Mouse (Mus musculus): ENCODE data around the gene Setdb1.
"Not testable (repeated sequence)": the region's sequence is repeated elsewhere in the genome, so short reads cannot be mapped to it uniquely, and the experiment has no call there.

The Setdb1 gene

DNA sequence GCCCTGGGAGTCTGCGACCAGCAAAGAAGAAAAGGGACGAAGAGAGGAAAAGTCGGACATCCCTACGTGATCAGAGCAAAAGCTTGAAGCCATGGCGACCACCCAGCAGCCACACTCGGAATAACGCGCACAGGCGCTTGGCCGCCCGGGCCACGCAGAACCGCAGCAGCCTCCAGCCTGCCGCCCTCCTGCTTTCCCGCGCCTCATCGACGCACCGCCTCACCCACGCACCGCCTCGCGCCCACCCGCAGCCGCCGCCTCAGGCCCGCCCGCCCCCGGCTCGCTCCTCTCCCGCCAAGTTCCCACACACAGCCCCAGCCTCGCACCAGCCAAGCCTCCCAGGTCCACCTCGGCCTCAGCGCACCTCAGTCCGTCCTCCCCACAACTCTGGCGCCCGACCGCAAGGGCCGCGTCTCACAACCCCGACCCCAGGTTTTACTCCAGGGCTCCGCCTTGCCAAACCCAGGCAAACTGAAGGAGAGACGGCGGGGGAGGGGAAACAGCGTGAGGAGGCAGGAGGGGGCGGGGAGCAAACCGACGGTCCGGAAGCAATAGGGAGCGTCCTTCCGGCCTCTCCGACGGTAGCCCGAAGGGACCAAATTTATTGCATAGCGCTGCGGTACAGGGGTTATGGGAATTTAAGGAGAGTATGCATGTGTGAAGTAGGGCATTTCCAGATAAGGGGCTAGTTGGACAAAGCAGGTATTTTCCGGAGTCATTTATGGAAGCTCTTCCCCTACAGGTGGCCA is at the start of gene Setdb1:
Gene Setdb1 (minus strand): TSS at position 502 of the 749 bp plus-strand sequence.
- peak; percentile 98 for DNase-seq (ENCODE audit: low read depth, low spot score)

DNA sequence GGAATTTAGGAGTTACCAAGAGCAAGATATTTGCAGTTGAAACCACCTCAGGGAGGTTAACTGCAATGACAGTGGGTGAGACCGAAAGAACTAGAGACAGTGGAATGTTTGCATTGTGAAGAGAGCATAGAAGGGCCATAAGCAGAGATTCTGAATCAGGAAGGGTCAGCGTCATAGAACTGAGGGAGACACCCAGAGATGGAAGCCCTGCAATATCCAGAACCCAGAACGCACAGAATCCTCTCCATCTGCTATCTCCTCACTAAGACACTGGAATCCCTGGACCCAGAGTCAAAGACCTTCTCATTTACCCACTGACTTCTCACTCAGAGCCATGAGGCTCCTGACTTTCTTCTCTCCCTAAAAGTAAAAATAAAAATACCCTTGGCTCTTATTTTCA is 45.7 kb upstream of the Setdb1 start, which contains the start of gene 4930558C23Rik:
Gene 4930558C23Rik (minus strand): TSS at position 101 of the 400 bp plus-strand sequence.
- no peak for DNase-seq (ENCODE audit: low read depth, low spot score)

- no peak for DNase-seq (ENCODE audit: low read depth, low spot score)
Observed at GRCm38 (mm10) chr3:95394385-95394784, 37.4 kb upstream of the Setdb1 start.

- DNase-seq (ENCODE audit: low read depth, low spot score): no peak
Observed at GRCm38 (mm10) chr3:95385401-95386075, 28.5 kb upstream of the Setdb1 start.

- no peak for DNase-seq (ENCODE audit: low read depth, low spot score)
Observed at GRCm38 (mm10) chr3:95373208-95373607, 16.2 kb upstream of the Setdb1 start.

DNA sequence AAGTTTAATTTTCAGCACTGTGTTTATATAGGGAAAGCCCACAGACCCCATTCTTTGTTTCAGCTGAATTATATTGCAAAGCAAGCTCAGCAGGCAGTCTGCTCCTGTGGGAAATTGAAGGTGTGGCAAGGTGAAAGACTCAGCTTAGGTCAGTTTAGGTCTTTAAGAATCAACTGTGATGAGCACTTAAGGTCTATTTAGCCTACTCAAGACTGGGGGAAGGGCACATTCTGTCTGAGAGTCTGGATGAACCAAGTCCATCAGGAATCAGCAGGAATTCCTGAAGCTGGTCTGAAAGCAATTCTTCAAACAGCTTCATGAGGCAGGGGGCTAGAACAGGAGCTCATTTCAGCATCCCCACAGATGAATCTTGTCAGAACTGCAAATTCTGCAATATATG is 13.1 kb upstream of the Setdb1 start:
- no peak for DNase-seq (ENCODE audit: low read depth, low spot score)

- DNase-seq (ENCODE audit: low read depth, low spot score): not testable (repeated sequence)
Observed at GRCm38 (mm10) chr3:95360276-95360675, 3.3 kb upstream of the Setdb1 start.

DNA sequence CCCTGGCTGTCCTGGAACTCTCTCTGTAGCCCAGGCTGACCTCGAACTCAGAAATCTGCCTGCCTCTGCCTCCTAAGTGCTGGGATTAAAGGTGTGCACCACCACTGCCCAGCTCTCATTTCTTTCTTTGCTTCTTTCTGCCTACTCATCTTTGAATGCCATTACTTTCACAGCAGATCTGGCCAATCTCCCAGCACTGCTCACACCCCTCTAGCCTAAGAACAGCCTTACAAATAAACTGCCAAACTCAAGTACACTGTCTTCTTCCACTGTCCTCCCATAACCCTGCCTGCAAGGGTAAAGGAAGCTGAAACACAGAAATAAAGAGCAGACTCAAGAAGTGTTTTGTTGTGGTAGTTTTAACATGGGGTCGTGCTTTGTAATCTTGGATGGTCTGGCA is 744 bp upstream of the Setdb1 start:
- DNase-seq (ENCODE audit: low read depth, low spot score): no peak

DNA sequence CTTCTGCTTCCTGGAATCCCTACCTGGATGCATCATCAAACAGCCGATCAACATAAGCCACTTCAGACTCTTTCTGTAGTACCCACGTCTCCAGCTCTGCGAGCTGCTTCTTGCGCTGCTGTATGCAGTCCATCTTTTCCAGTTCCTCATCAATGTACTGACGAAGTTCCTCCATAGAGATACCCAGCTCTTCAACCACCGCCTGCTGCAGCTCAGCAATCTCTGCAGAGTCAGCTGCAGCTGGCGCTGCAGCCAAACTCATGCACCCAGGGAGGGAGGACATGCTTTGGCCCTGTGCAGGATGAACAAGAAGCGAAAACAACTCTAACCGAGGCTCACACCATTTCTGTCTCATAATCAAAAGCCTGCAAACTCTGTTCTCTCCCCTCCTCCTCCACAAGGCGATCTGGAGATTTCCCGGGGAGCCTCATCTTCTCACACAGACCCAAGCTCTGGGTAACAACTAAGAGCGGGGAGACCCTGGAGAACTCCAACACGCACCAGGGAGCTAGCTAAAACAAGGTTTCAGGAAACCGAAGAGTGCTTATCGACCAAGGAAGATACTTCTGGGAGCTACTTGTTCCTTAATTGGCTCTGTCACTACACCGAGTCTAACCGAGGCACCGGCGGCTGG is 974 bp downstream of the Setdb1 start:
- DNase-seq (ENCODE audit: low read depth, low spot score): not testable (repeated sequence)

DNA sequence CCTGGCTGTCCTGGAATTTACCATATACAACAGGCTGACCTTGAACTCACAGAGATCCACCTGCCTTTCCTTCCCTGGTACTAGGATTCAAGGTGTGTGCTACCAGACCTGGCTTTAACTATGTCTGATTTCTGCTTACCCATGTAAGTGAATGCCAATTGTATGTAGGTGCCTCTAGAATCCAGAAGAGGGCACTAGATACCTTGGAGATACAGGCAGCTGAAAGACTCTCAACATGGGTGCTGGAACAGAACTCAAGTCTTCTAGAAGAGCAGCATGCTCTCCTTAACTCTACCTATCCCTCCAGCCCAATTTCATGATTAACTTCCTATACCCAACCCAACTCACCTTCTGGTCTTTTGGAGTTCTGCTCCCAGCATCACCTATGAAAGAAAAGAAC is 7.5 kb downstream of the Setdb1 start:
- DNase-seq (ENCODE audit: low read depth, low spot score): peak; percentile 24

- DNase-seq (ENCODE audit: low read depth, low spot score): not testable (repeated sequence)
Observed at GRCm38 (mm10) chr3:95348343-95348742, 8.7 kb downstream of the Setdb1 start.

GRCm38 (mm10) chr3:95346454-95346853 is 10.5 kb downstream of the Setdb1 start:
- no peak for DNase-seq (ENCODE audit: low read depth, low spot score)

- not testable (repeated sequence) for DNase-seq (ENCODE audit: low read depth, low spot score)
Observed at GRCm38 (mm10) chr3:95343356-95344000, 13.5 kb downstream of the Setdb1 start.

GRCm38 (mm10) chr3:95338251-95338650 is 18.8 kb downstream of the Setdb1 start:
- no peak for DNase-seq (ENCODE audit: low read depth, low spot score)

DNA sequence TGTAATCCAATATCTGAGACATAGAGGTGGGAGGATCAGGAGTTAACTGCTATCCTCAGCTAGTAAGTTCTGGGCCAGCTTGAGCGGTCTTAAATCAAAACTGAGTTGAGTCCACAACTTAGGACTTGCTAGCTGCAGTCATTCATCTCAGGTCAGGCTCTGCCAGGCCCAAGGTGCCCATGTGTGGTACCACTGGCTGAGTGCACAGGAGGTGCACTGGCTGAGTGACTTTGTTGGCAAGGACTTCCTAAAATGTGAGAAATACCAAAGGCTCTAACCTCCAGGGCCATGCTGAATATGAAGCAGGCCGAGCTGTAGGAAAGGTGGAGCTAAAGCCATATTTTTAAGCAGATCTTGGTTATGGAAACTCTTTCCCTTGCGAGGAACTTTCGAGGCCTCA is 19.7 kb downstream of the Setdb1 start:
- DNase-seq (ENCODE audit: low read depth, low spot score): no peak

DNA sequence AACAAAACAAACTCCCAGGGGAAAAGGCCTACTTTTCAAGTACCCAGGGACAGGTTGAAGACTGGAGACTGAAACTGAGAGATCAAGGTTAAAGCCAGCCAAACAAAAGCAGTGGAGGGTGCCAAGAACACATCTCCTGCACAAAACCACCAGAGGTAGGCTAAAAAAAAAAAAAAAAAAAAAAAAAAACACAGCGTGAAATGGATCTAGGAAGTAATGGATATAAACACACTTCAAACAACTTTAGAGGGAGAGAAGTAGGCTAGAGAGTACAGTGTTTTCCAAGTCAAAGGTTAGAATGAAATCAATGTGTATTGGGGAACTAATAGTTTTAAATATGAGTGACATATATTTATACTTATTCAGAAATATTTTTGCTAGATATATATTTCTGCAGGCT is 25.5 kb downstream of the Setdb1 start:
- no peak for DNase-seq (ENCODE audit: low read depth, low spot score)

DNA sequence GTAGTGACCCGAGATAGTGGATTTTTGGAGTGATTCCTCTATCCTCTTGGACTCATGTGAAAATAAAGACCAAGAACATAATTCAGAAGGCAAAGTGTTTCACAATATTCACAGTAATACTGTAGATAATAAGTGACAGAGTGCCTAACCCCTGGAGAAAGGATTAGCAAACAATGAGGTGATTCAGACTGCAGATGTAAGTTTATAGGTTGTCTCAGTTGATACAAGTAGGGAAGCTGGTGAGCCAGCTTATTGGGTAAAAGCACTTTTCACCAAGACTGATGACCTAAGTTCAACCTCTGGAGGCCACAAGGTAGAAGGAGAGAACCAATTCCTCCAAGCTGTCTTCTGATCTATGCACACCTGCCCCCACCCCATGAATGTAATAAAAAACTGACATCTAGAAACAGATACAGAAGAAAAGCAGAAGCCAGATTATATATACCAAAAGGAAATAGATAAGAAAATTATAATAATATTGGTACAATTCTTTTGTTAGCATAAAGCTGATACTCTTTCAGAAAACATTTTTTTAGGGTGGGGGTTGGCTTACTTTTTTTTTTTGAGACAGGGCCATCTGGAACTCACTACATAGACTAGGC is 28.1 kb downstream of the Setdb1 start:
- no peak for DNase-seq (ENCODE audit: low read depth, low spot score)

DNA sequence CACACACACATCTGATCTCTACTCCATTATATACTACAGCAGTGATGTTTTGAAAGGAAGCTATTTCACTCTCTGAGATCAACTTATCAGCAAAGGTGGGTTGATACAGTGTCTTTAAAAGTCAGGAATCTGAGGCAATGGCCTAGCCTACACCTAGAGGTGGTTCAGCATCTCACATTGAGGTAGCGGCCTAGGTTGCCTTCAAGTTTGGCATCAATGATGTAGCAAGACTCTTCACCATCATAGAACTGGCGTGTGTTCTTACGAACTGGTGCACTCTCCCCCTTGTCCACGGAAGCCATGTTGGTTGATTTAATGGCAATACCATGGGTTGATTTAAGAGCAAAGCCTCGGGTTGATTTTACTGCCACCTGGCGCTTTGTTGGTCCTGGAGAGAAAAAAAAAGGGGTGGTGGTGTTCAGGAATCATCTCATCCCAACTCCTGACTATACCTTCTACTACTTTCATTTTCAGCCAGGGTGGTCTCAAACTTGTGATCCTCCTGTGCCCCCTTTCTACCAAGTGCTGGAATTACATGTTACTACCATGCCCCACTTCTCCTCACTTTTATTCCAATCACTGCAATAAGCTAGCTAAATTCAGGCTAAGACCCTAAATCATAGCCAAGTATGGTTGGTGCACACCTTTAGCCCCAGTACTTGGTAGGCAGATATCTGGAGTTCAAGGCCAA is 32.4 kb downstream of the Setdb1 start:
- no peak for DNase-seq (ENCODE audit: low read depth, low spot score)

GRCm38 (mm10) chr3:95323429-95323828 is 33.6 kb downstream of the Setdb1 start:
- no peak for DNase-seq (ENCODE audit: low read depth, low spot score)

GRCm38 (mm10) chr3:95319701-95320625 is 37.0 kb downstream of the Setdb1 start:
- DNase-seq (ENCODE audit: low read depth, low spot score): no peak

Measured in mesoderm, embryonic 11.5 days (tissue).